ENCODE assay signal across 14 mouse cellular contexts in genomic region chr13:49112652-49113051, GRCm38 (mm10).
"Had no signal": no experiment of that assay in that cellular context is flagged by ENCODE, and none has a peak within 500 bp of the region (broad histone marks: within the 10 kb centered on the region; RNA-seq: fewer than 3 reads in every experiment).

No protein-coding gene starts in this region.

- H3K27me3 ChIP-seq: liver, embryonic 15.5 days; lung, embryonic 15.5 days; midbrain, embryonic 12.5 days; neural tube, embryonic 13.5 days had no signal

- H3K4me2 ChIP-seq: liver, embryonic 11.5 days; liver, embryonic 15.5 days; lung, embryonic 15.5 days; midbrain, embryonic 12.5 days; neural tube, embryonic 13.5 days had no signal

- DNase-seq: kidney, adult 11 months; kidney, adult 9 months; kidney, postnatal 36 days; left cerebral cortex, postnatal 4 days; lung, postnatal 14 days; retina, postnatal 1 day; thymus, postnatal 36 days had no signal

- H3K4me3 ChIP-seq: liver, embryonic 15.5 days; lung, embryonic 15.5 days; midbrain, embryonic 12.5 days; neural tube, embryonic 13.5 days had no signal

- ATAC-seq: midbrain, embryonic 16.5 days had no signal

- H3K9ac ChIP-seq: liver, embryonic 15.5 days; lung, embryonic 15.5 days; midbrain, embryonic 12.5 days; neural tube, embryonic 13.5 days had no signal

- H3K9me3 ChIP-seq: liver, embryonic 15.5 days; lung, embryonic 15.5 days; midbrain, embryonic 12.5 days; neural tube, embryonic 13.5 days had no signal

- H3K36me3 ChIP-seq: liver, embryonic 15.5 days; lung, embryonic 15.5 days; midbrain, embryonic 12.5 days; neural tube, embryonic 13.5 days had no signal

- H3K4me1 ChIP-seq: liver, embryonic 15.5 days; lung, embryonic 15.5 days had no signal

- H3K27ac ChIP-seq: kidney, postnatal 0 days; liver, embryonic 15.5 days; lung, embryonic 15.5 days; midbrain, embryonic 12.5 days; neural tube, embryonic 13.5 days had no signal
